Mouse (Mus musculus) frontal cortex, postnatal 36 days (tissue): ENCODE results near the gene Clpsl2.
"Not testable (repeated sequence)": the region's sequence is repeated elsewhere in the genome, so short reads cannot be mapped to it uniquely, and the experiment has no call there.

Experiments
- DNase-seq, 2 experiments: peaks; one replicate each; pipeline ENCODE4 v3.0.0; 2022; ENCODE audit warnings: low spot score in 2 of 2

Clpsl2 gene

GRCm38 (mm10) chr17:28521071-28521726, 28.0 kb upstream of the Clpsl2 start:
- DNase-seq = no peak

DNA sequence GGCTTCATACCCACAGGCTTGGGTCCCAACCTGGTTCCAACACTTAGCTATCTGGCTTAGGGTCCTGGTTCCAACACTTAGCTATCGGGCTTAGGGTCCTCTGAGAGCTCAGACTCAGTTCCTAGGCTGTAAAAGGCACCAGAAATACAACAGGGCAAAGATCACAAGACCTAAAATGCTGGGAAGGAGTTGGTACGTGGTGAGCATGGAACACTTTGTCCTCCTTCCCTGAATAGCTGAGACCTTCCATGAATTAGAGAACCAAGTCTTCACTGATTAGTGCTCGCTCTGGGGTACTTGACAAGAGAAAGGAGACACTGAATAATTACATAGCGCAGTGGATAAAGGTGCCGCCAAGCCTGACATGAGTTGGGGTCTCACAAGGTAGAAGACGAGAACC, 27.3 kb upstream of the Clpsl2 start:
- DNase-seq = no peak

DNA sequence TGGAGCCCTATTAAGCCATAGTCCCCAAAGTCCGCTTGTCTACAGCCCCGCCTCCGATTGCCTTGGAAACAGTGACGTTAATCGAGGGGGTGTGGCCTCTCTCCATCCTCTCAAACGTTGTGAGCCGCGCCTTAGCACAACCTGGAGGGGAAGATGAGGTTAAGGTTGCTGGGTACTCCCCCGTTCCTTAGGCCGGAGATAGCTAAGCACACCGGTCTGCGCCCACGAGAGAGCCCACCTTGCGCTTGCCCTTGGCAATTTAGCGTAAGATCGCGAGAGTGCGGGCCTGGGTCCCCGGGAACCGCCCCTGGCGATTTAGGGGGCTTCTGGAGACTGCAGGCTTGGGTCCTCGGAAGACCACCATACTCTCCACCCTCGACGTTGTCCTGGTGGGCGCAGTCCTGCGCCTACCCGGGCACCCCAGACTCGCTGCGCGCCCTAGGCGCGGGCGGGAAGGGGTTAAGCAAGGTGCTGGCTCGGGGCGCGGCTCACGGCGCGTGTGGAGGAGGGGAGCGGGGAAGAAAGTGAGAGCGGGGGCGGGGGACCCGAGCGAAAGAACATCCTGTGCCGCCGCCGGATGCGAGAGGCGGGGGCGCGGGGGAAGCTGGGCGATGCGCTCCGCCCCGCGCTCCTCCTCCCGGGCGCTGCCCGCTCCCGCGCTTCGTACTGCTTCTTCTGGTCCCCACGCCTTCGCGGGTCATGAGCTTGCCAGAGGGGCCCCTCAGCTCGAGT, 26.4 kb upstream of the Clpsl2 start:
- DNase-seq = peak; percentile 93

DNA sequence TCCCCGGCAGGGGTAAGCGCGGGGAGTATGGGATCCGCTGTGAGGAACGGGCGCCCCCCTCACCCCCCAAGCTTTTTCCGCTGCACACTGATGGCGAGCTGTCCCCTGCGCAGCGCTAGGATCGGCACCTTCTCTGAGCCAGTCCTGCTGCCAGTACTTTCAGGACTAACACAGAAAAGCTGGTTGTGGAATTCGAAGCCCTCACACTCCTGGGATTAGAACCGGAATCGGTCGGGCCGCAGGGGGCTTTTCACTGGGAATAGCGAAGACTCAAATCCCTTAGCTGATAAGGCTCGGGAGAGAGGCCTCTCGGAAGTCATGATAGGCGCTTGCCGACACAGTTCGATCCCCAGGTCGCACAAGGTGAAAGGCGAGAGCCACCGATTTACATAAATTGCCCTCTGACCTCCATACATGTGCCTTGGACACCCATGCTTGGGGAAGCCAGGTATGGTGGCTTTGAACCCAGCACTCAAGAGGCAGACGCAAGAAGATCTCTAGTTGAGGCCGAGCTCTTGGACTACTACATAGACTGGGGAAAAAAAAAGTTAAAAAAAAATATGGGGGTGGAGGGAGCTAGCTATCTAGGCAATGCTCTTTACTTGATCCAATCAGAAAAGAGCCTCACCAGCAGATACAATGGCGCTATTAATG, 25.7 kb upstream of the Clpsl2 start:
- DNase-seq = no peak

GRCm38 (mm10) chr17:28524009-28524695, 25.1 kb upstream of the Clpsl2 start:
- DNase-seq = no peak

GRCm38 (mm10) chr17:28524831-28525430, 24.3 kb upstream of the Clpsl2 start:
- DNase-seq = no peak

DNA sequence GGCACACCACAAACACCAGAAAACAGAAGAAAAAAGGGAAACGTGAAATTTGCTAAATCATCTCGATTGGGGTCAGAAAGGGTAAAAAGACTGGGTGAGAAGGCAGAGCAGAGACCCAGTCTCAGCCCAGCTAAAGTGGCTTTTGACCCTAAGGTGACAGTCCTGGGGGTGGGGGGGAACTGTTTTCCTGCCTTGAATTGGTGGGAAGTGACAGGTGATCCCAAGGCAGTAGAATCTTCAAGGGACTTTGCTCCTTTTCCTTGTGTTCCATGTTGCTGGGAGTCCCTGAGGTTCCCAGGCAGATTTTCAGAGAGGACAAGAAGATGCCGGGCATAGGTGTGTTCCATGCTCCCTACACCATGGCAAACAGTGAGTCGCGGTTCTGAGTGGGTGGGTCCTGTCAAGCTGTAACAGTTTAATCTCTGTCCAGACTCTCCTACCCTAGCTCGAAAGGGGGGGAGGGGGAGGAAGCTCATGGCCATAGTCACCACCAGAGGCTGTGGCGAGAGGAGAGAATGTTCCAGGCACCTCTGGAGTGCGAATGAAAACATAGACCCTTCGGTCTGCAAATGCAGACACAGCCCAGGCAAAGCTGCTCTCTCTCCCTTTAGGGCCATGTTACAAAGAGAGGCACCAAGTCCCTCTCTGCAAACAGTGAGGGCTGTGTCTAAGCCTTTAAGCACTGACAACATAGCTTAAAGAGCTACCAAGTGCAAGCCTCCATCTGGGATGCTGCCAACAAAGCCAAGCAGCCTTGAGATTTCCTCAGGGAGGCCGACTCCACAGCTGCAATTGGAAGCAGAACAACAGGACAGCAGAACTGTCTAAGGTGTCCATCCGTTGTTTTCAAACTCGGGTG, 21.8 kb upstream of the Clpsl2 start:
- DNase-seq = no peak

GRCm38 (mm10) chr17:28528043-28528351, 21.2 kb upstream of the Clpsl2 start:
- DNase-seq = peak; percentile 88

- no peak for DNase-seq
These were observed 20.1 kb upstream of the Clpsl2 start for GRCm38 (mm10) chr17:28529116-28529515.

DNA sequence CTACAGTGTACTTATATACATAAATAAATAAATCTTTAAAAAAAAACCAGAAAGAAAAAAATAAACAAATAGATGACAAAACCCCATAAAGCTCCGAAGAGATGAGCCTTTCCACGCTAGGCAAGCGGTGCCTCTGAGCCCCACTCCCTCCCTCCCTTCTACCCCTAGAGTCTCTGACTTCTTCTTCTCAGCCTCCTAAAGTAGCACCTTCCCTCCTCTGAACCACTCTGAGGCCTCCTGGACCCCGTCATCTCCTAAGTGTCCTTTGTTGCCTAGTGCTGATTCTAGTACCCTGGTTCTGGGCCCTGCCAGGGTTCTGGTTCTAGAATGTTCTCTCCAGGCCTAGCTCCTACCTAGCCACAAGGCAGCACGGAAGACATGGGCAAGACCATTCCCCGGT, 18.7 kb upstream of the Clpsl2 start, which contains the start of gene Armc12:
TSS of gene Armc12 (plus strand) at position 301 of the 400 bp plus-strand sequence.
- DNase-seq = no peak

DNA sequence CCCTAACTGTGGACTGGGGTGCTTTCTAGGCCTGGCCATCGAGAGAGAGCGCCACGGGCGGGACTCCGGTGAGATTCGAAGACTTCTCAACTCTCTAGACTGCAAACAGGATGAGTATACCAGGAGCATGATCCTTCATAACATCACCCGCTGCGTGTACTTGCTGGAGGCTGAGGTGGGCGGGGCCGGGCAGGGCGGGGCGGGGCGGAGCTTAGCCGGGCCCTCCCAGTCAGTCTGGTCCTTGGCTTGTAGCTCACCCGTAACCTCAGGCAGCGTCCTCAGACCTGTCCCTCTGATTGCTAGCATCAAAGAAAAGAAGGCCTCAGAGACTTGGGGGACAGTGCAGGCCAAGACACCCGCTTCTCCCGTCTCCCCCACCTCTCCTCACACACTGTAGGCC, 17.3 kb upstream of the Clpsl2 start:
- no peak for DNase-seq

GRCm38 (mm10) chr17:28532557-28532956, 16.7 kb upstream of the Clpsl2 start:
- no peak for DNase-seq

DNA sequence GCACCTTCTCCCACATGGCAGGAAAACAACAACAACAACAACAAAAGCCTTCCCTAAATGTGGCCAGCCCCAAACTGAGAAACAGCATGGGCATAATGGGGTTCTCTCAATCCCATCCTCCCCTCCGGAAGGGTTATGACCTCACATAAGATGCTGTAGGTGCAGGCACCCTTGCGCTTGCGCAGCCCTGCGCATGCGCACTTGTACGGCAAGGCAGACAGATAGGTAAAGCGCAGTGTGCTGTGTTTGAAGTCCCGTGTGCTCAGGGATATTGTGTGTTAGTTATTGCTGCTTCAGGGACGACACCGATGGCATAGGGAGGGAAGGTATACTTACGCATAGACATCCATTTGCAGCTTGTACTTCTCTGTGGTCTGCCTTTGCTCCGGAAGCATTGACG, 15.9 kb upstream of the Clpsl2 start:
- DNase-seq = no peak

DNA sequence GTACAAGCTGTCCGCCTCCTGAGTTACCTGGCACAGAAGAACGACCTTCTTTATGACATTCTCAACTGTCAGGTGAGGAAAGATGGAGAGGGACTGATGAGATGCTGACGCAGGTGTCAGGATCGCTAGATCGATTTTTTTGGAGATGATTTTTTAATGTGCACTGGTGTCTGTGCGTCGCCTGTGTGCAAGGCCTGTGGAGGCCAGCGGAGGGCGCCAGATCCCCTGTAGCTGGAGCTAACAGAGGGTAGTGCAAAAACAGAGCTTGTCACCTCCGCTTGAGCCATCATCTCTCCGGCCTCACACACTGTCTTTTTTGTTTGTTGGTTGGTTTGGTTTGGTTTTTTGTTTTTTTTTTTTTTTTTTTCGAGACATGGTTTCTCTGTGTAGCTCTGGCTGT, 11.3 kb upstream of the Clpsl2 start:
- DNase-seq = no peak

DNA sequence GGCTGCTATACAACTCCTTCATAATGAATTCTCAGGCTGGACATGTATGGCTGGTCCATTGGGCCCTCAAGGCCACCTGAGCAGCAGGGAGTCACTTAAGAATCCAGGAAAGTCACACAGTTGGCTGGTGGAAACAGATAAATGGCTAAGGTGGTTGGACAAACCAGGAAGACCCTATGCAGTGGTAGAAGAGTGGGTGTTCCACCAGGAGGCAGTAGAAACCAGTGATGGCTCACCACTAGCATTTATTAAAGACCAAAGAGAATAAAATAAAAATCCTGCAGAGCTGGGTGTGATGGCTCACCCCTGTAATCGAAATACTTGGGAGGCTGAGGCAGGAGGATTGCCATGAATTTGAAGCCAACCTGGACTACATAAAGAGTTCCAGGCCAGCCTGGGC, 2.3 kb upstream of the Clpsl2 start:
- DNase-seq = peak in 1 of 2 experiments; percentile 3

- DNase-seq = no peak
These were observed 661 bp upstream of the Clpsl2 start for GRCm38 (mm10) chr17:28548550-28548949.

GRCm38 (mm10) chr17:28553040-28553793, 4.0 kb downstream of the Clpsl2 start:
- peak; percentile 70 to 77 for DNase-seq

DNA sequence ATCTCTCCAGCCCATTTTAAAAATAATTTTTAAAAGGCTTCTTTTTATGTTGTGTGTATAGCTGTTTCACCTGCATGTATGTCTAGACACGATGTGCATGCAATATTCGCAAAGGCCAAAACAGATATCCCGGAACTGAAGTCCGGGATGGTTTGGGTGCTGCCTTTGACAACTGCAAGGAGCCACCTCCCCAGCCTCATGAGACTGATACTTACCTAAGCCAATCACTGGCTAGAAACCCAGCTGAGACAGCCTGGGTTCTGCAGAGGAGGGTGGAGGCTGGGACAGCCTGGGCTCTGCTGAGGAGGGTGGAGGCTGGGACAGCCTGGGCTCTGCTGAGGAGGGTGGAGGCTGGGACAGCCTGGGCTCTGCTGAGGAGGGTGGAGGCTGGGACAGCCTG, 4.8 kb downstream of the Clpsl2 start:
- DNase-seq = not testable (repeated sequence)

DNA sequence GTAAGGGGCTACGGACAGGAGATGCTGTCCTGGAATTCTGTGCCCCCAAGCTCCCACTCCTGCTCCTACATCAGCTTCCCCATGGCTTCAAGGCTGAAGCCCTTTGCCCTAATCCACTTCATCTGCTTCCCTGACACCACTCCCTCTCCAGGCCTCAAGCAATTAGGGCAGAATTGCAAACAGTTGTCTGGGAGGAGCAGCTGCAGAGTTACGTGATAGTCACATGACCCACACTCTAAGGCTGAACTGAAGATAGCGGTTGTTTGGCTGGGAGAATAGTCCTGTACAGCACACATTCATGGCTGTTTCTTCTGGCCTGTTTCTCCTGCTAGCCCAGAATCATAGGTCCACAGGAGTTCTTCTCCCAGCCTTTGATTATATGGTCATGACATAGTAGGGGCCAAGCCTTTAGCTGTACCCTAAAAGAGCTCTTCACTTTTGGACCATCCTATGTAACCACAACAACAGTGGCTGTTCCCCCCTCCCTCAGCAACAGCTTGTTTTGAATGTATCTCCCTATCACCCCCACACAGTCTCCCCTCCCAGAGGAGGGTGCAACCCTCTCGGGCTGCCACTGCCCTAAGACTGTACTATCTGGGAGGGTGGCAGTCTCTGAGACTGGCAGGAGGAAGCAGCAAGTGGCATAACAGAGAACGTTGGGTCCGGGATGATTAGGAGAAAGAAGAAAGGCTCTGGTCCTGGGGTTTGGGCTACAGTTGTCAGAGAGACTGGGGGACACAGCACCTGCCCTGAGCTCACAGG, 7.6 kb downstream of the Clpsl2 start:
- no peak for DNase-seq

DNA sequence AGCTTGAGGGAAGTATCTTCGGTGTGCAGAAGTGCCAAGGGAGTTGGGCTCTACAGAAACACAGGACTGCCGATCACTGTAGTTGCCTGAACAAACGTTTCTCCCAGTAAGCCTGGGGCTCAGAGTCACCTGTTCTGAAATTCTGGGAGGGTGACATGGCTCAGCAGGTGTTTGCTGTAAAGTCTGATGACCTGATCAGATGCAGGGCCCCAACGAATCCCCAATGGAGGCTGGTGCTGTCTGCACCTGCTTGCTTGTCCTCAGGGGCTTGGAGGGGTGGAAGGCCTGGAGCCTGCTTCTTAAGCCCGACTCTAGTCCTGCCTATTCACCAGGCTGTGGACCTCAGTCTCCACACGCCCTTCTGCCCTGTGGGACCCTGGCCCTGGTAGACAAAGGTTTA, 8.6 kb downstream of the Clpsl2 start:
- DNase-seq = no peak
